Mouse (Mus musculus) layer of hippocampus, adult 9-11 months (tissue): ENCODE data around the gene Ttf1.

Experiments used
- DNase-seq: peaks from one replicate; pipeline ENCODE4 v3.0.0; 2022

Gene Ttf1

GRCm38 (mm10) chr2:29130118-29130899 lies 70.2 kb downstream of the Ttf1 start:
- no peak for DNase-seq

GRCm38 (mm10) chr2:29135161-29135560 lies 75.1 kb downstream of the Ttf1 start:
- DNase-seq: no peak
